Mouse (Mus musculus) gastrocnemius, postnatal 14 days (tissue): ENCODE measurements at regions not wholly inside any gene's neighbourhood (a gene's known extent, or its start where the extent isn't known, plus 50 kb on each side); places are given as distances from the start of the nearest gene placed in this dataset.
"Not testable (repeated sequence)": the region's sequence is repeated elsewhere in the genome, so short reads cannot be mapped to it uniquely, and the experiment has no call there.

Experiments
- DNase-seq: peaks from one replicate; pipeline ENCODE4 v3.0.0; 2021; ENCODE audit warnings: mixed read lengths
- intact Hi-C: fragments of 180-260 bp; cut with DNase I; formaldehyde crosslinking; loops from one replicate; pipeline ENCODE4 v1.15.1; 2025; ENCODE audit warnings: low total_unique reads

DNA sequence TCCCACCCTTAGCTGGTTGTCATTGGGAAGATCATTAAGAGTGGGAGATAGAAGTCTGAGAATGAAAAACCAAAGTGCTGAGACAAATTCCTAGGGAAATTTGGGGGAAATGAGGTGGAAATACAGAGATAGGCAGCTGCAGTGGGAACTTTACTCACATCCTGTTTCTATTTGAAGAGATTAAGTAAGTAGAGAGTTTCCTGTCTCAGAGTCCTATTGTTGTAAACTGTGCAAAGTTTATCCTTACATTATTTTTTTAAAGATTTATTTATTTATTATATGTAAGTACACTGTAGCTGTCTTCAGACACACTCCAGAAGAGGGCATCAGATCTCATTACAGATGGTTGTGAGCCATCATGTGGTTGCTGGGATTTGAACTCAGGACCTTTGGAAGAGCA lies 126.0 kb upstream of the Rxfp2 start:
- DNase-seq, intact Hi-C loops: not testable (repeated sequence)

DNA sequence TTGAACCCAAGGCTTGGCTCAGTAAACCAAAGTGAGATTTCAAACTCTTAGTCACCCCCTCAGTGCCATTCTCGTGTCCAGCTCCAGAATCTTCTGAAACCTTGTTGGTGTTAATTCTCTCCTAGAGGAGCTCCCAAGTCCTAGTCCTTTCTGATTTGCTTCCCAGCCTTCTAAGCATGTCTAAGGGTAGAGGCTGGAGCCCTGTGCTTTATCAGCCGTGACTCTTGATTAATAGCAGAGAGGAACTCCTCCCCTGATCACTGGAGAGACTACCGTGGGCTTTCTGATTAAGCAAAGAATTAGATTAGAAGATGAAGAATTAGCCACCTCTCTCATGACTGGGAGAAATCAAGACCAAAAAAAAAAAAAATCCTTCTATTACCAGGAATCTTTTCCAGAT lies 111.5 kb upstream of the Rxfp2 start:
- intact Hi-C loops, result no loop called here
- DNase-seq, result no peak

DNA sequence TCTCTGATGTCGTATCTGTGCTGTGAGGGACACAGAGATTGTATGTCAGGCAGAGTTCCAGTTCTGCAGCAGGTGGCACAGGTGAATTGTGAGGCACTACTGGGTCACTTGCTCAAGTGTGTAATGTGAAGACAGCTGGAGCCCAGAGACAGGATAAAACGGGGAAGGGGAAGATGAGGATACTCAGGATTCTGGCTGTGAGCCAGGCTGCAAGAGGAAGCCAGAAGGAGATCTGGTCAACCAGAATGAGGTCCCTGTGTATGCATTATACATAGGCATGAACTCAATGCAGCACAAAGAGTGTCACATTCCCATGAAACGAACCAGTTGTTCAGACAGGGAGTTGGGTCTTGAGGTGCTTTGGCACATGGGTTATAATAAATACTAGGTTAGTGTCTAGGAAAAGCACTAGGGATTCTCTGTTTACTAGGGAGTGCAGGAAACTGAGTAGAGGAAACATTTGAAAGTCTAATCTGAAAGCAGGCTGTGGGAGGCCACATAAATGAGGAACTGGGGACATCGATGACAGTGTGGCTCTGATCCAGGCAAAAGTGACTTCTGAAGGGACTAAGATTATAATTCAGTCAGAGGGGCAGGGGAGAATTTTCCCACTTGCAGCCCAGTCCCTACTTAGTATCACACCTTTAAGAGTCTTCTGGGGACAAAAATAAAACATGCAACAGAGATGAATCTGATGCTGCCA lies 109.9 kb upstream of the Rxfp2 start:
- intact Hi-C loops, result no loop called here
- no peak for DNase-seq

- intact Hi-C loops, result no loop called here
- no peak for DNase-seq
These were observed 109.3 kb upstream of the Rxfp2 start for GRCm38 (mm10) chr5:149909108-149909739.

DNA sequence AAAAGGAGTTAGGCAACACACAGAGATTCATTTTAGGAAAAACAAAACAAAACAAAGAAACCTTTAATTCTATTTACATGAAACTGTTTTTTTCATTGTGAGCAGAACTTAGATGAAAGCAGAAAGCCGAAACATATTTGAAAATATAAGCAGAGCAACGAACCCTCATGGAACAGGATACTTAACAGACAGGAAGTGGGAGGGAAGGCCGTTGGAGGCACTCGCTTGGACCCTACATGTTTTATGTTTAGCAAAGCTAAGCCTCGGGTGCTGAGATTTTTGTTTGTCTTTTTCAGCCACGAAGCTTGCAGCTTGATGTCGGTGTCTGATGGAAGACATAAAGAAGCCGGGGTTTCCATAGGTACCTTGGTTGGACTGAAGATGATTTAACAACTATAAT lies 108.5 kb upstream of the Rxfp2 start:
- intact Hi-C loops, result no loop called here
- no peak for DNase-seq

DNA sequence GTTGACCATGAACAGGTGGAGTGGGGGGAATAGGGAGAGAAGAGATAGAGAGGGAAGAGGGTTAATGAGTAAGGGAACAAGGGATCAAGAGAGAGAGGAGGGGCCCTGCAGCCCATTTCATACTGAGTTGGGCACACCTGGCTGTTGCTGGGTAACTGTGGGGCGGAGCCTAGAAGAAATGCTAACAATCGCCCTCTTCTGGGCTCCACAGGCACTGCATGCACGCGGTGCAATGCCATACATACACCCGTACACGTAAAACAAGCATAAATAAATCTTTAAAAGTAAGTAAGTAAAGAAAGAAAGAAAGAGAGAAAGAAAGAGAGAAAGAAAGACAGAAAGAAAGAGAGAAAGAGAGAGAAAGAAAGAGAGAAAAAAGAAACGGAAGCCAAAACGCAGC lies 106.5 kb upstream of the Rxfp2 start:
- no peak for DNase-seq
- intact Hi-C loops, result no loop called here

- DNase-seq, result no peak
- intact Hi-C loops, result no loop called here
These were observed 102.7 kb upstream of the Rxfp2 start for GRCm38 (mm10) chr5:149915761-149916160.

DNA sequence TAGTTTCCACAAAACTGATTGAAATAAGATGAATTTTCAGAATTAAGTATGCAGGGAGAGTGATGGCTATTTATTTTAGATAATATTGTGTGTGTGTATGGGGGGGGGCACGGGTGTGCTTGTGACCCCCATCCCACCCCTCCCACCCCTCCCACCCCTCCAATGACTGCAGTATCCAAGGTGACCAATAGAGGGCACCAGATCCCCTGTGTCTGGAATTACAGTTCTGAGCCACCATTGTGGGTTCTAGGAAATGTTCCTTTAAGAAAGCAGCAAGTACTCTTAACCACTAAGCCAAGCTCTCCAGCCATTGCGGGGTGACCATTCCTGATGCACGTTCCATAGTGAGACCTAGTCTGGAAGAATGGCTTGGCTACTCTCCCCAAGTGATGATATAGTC lies 101.1 kb upstream of the Rxfp2 start:
- intact Hi-C loops, result no loop called here
- DNase-seq, result no peak

- intact Hi-C loops, result no loop called here
- no peak for DNase-seq
These were observed 99.4 kb upstream of the Rxfp2 start for GRCm38 (mm10) chr5:149919097-149919496.

- intact Hi-C loops, result no loop called here
- no peak for DNase-seq
These were observed 98.1 kb upstream of the Rxfp2 start for GRCm38 (mm10) chr5:149920326-149920725.

DNA sequence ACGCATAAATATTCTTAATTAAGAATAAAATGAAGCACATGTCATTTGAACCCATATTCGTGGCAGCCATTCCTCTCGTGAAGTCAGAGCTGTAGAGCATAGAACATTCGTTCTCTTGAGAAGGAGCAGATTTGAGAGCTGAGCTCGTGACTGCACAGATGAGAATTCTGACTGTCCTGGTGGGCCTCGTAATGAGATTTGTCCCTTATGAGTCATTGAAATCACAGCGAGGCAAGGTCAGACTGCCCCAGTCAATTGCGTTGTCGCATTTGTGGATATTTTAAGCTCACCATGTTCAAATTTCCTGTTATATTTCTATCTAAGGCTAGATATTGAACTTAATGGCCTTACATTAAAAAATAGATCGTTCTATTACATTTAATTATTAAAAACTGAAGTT lies 94.0 kb upstream of the Rxfp2 start:
- intact Hi-C loops, result no loop called here
- DNase-seq, result no peak

DNA sequence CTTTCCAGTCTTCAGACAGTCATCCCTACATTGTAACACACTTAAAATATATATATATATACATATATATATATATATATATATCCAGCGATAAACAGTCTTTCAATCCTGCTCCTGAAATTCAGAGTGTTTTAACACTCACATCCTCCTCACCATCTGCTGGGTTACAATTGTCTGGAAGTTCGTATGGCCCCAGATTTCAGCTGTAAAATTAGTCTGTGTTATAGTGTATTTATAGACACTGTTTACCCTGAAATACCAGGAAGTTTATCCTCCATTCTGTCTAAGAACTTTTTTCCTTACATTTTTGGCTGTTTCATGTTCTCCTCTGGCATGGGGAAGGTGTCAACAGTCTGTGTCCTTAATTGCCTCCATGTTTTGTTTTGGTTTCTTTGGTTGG lies 91.7 kb upstream of the Rxfp2 start:
- DNase-seq, result no peak
- intact Hi-C loops, result no loop called here

DNA sequence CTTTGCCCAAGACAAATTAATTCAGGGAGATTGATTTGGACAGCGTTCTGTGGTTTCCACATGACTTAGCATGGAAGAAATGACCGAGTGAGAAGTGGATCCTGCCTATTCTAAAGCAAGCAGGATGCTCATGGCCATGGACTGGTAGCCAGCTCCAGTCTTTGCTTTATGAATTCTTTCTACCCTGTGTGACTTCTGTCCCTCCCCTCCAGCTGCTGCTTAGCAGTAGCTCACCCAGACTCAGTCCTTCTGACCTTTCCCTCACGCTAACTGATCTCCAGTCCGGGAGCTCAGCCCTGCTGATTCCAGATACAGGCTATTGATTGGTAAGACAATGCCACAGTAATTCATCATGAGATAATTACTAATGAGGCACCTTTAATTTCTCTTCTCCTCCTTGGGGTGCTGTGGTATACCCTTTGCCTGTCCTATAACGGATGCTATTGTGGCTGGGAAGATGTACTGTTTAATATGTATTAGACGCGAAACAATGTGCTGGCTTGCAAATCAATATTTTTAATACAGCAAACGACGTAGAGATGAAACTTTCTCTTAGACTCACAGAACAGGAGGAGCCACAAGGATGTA lies 86.8 kb upstream of the Rxfp2 start:
- intact Hi-C loops, result no loop called here
- DNase-seq, result no peak

DNA sequence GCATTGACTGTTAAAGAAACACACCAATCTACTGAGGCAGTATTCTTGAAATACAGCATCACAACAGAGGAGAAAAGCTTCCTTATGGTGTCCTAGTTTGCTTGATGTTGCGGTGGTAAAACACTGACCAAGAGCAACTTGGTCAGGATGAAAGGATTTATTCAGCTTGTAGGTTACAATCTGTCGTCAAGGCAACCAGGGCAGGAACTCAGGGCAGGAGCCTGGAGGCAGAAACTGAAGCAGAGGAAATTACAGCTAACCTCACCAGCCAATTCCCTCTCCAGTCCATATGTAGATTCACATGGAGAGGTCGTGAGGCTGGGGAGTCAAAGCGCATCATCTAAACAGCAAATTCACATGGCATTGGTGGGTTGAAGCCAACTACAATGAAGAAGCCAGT lies 86.3 kb upstream of the Rxfp2 start:
- intact Hi-C loops, result no loop called here
- DNase-seq, result no peak

DNA sequence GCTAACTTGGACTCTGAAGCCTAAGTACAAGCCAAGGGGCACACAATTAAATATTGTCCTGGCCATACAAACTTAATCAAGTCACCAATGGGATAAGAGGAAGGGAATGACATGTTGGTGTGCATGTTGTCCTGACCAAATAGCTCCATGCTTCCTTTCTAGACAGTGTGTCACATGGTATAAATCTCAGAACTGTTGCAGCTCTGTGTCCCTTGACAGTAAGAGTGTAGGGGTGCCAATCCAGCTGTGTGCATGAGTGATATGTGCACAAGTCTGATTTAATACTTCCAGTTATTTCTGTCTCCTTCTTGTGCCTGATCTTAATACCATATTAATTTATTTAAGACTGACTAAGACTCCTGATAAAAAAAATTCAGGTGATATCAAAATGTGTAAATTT lies 72.8 kb upstream of the Rxfp2 start:
- intact Hi-C loops, result no loop called here
- DNase-seq, result peak; percentile 6

DNA sequence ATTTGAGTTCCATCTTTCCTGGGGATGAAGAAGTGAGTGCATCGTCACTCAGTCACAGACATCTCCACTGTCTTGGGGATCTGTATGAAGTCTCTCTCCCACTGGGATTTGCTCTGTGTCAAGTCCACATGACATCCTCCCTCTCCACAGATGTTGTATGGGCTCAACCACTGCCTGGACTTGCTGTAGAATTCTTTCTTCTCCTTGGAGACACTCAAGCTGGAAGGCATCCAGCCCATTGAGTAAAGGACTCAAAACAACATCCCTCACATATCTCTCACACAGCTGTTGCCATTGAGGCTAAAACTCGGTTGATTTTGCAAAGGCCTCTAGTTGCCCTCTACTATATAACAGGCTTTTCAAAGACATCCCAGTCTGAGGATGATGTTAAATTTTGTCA lies 71.0 kb upstream of the Rxfp2 start:
- intact Hi-C loops, result no loop called here
- peak; percentile 19 for DNase-seq

DNA sequence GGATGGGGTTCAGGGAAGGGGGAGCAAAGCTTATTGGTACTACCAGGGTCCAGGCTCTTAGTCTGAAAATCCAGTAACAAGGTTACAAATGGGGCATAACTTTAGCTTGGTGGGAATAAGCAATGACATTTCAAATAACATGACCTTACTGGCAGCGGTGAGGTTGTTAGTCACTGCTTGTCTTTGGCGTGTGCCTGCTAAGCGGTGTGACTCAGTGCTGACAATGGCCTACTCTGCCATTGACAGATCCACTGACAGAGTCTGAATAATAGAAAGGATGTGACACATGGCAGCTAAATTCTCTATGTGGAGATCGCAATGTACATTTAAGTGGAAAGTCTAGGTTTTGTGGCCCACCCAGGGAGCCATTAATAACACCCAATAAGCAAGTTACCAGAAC lies 61.5 kb upstream of the Rxfp2 start:
- no peak for DNase-seq
- intact Hi-C loops, result no loop called here

DNA sequence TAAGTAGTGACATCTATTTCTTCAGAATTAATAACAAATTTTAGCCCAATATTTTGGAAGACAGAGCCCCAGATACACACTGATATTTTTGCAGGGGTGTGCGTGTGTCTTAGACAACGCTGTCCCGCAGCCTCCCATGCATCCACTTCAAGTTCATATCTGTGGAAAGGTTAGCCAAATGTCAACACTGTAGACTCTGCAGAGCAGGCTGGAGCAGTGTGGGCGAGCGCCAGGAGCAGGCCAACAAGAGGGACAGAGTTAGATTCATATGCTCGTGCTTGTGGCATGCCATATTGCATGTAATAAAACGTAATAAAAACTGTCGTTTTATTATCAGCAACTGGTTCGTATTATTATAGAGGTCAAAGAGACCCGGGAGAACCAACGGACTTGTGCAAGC lies 57.3 kb upstream of the Rxfp2 start:
- intact Hi-C loops, result no loop called here
- DNase-seq, result no peak

GRCm38 (mm10) chr5:149964748-149965147 lies 53.7 kb upstream of the Rxfp2 start:
- intact Hi-C loops, result no loop called here
- no peak for DNase-seq
